Mouse (Mus musculus) yolk sac, embryonic 10.5 days (tissue): Measurements from ENCODE around the gene Ppy.

Source experiments
- DNase-seq: peaks from one replicate; pipeline ENCODE4 v3.0.0-alpha.2; 2017; ENCODE audit warnings: low spot score

Ppy gene

GRCm38 (mm10) chr11:102087931-102088898 is 12.9 kb downstream of the Ppy start, which contains the start of gene Mpp2:
TSS of gene Mpp2 (minus strand) at chr11:102088515.
- peak; percentile 83 for DNase-seq

- peak; percentile 75 for DNase-seq
Measured at GRCm38 (mm10) chr11:102087081-102087751, 13.9 kb downstream of the Ppy start.

GRCm38 (mm10) chr11:102086331-102086730 is 14.8 kb downstream of the Ppy start:
- no peak for DNase-seq

- DNase-seq = no peak
Measured at GRCm38 (mm10) chr11:102084159-102084558, 17.0 kb downstream of the Ppy start.

- DNase-seq = no peak
Measured at GRCm38 (mm10) chr11:102083193-102083592, 17.9 kb downstream of the Ppy start.

- DNase-seq = peak; percentile 79
Measured at GRCm38 (mm10) chr11:102082322-102082721, 18.8 kb downstream of the Ppy start.

GRCm38 (mm10) chr11:102073722-102074121 is 27.4 kb downstream of the Ppy start:
- no peak for DNase-seq

GRCm38 (mm10) chr11:102072729-102073128 is 28.4 kb downstream of the Ppy start:
- DNase-seq = no peak

- DNase-seq = no peak
Measured at GRCm38 (mm10) chr11:102070426-102070825, 30.7 kb downstream of the Ppy start.

GRCm38 (mm10) chr11:102069633-102070032 is 31.5 kb downstream of the Ppy start:
- DNase-seq = no peak

- no peak for DNase-seq
Measured at GRCm38 (mm10) chr11:102068969-102069368, 32.1 kb downstream of the Ppy start.

GRCm38 (mm10) chr11:102063076-102063475 is 38.0 kb downstream of the Ppy start:
- no peak for DNase-seq

GRCm38 (mm10) chr11:102061941-102062473 is 39.1 kb downstream of the Ppy start:
- DNase-seq = no peak

GRCm38 (mm10) chr11:102061236-102061940 is 39.7 kb downstream of the Ppy start:
- peak; percentile 62 for DNase-seq

- no peak for DNase-seq
Measured at GRCm38 (mm10) chr11:102053847-102054246, 47.3 kb downstream of the Ppy start.

- no peak for DNase-seq
Measured at GRCm38 (mm10) chr11:102053183-102053582, 47.9 kb downstream of the Ppy start.

GRCm38 (mm10) chr11:102052697-102053096 is 48.4 kb downstream of the Ppy start:
- DNase-seq = no peak

GRCm38 (mm10) chr11:102051954-102052353 is 49.2 kb downstream of the Ppy start:
- no peak for DNase-seq

- DNase-seq = no peak
Measured at GRCm38 (mm10) chr11:102051541-102051940, 49.6 kb downstream of the Ppy start.
